ENCODE assay signal across 12 mouse cellular contexts in genomic region chr7:24534301-24534700, GRCm38 (mm10). TPM values are rescaled to one million over a fixed set of nuclear protein-coding genes. Genes with fewer than 3 reads are reported as not detected.
DNase-seq lines count a peak whose midpoint lies in the region; ATAC-seq and TF ChIP-seq lines count a peak whose summit lies in the region.
"Had no signal": no experiment of that assay in that cellular context is flagged by ENCODE, and none has a peak within 500 bp of the region (broad histone marks: within the 10 kb centered on the region; RNA-seq: fewer than 3 reads in every experiment).

No protein-coding gene starts in this region.

- H3K9me3 ChIP-seq in heart, embryonic 14.5 days (ENCODE audit: control insufficient read depth, low read length): no peaks in the 10 kb centered on the region
- no peaks in the 10 kb centered on the region for H3K9me3 ChIP-seq in ES-E14 (ENCODE audit: control insufficient read depth, insufficient read depth, low read depth, low read length)
- no peaks in the 10 kb centered on the region for H3K9me3 ChIP-seq in forebrain, embryonic 14.5 days (replicated peaks; ENCODE audit: control insufficient read depth, low read length)
- H3K9me3 ChIP-seq in midbrain, embryonic 11.5 days (ENCODE audit: control insufficient read depth, low read length): no peaks in the 10 kb centered on the region; the same call in 1 of the 2 replicates

- peaks cover 41% of the 10 kb centered on the region for H3K36me3 ChIP-seq in heart, embryonic 14.5 days (ENCODE audit: control insufficient read depth, insufficient read depth, low read length)
- no peaks in the 10 kb centered on the region for H3K36me3 ChIP-seq in ES-E14 (ENCODE audit: control insufficient read depth, insufficient read depth, low read length, poor library complexity, severe bottlenecking)
- peaks cover 38% of the 10 kb centered on the region for H3K36me3 ChIP-seq in forebrain, embryonic 14.5 days (ENCODE audit: control insufficient read depth, insufficient read depth, low read length)
- H3K36me3 ChIP-seq in midbrain, embryonic 11.5 days (ENCODE audit: control insufficient read depth, insufficient read depth, low read length): peaks cover 5% of the 10 kb centered on the region; the same call in 1 of the 2 replicates

- peaks cover 8 to 12% of the 10 kb centered on the region in 2 experiments for H3K4me1 ChIP-seq in heart, embryonic 14.5 days (ENCODE audit: control insufficient read depth in 2 of 2, insufficient read depth in 2 of 2, low read length in 2 of 2)
- H3K4me1 ChIP-seq in ES-E14 (ENCODE audit: control insufficient read depth in 2 of 2, insufficient read depth in 2 of 2, low read length in 2 of 2, poor library complexity in 1 of 2): peaks cover 2 to 4% of the 10 kb centered on the region in 2 experiments; a peak in 1 of 4 replicates
- H3K4me1 ChIP-seq in forebrain, embryonic 14.5 days (ENCODE audit: control insufficient read depth, insufficient read depth, low read length): peaks cover 18% of the 10 kb centered on the region
- peaks cover 20% of the 10 kb centered on the region for H3K4me1 ChIP-seq in midbrain, embryonic 11.5 days (ENCODE audit: control insufficient read depth, insufficient read depth, low read length)

- no peaks in the 10 kb centered on the region for H3K27me3 ChIP-seq in heart, embryonic 14.5 days (ENCODE audit: control insufficient read depth, insufficient read depth, low read length)
- H3K27me3 ChIP-seq in forebrain, embryonic 14.5 days (replicated peaks; ENCODE audit: control insufficient read depth, insufficient read depth, low read length): no peaks in the 10 kb centered on the region
- peaks cover 12% of the 10 kb centered on the region for H3K27me3 ChIP-seq in midbrain, embryonic 11.5 days (ENCODE audit: control insufficient read depth, insufficient read depth, low read length)
- H3K27me3 ChIP-seq: CH12.LX had no signal

- DNase-seq in heart, adult 8-10 months (ENCODE audit: low spot score): no peak
- DNase-seq in ES-E14 (ENCODE audit: low read depth, low spot score): no peak
- no peak for DNase-seq in forebrain, embryonic 14.5 days (ENCODE audit: low spot score)
- peak; percentile 84 for DNase-seq in midbrain, embryonic 11.5 days (ENCODE audit: low spot score, missing footprints)
- DNase-seq in adrenal gland, postnatal 4 days (ENCODE audit: low spot score in 2 of 2): no peak
- no peak for DNase-seq in B cell, adult 2 months
- DNase-seq in thymus, postnatal 14 days: no peak
- DNase-seq: liver, postnatal 0 days; right cerebral cortex, adult 18-20 months had no signal

- H3K4me3 ChIP-seq in heart, embryonic 14.5 days (ENCODE audit: control insufficient read depth in 1 of 2, insufficient read depth in 1 of 2, low read depth in 1 of 2, low read length in 2 of 2): no peak overlapping the region
- H3K4me3 ChIP-seq in ES-E14 (ENCODE audit: insufficient read depth in 1 of 2, low read depth in 1 of 2, low read length in 2 of 2, poor library complexity in 1 of 2, severe bottlenecking in 1 of 2): peak overlapping the region; percentile 61 to 69
- H3K4me3 ChIP-seq in forebrain, embryonic 14.5 days (ENCODE audit: low read depth, low read length): no peak overlapping the region
- H3K4me3 ChIP-seq in midbrain, embryonic 11.5 days (ENCODE audit: low read depth, low read length): peak overlapping the region; percentile 13; the same call in 1 of the 2 replicates

- H3K27ac ChIP-seq in heart, embryonic 14.5 days (replicated peaks in 1 of 2; ENCODE audit: control insufficient read depth in 1 of 2, insufficient read depth in 1 of 2, low read depth in 2 of 2, low read length in 2 of 2): no peak overlapping the region
- no peak overlapping the region for H3K27ac ChIP-seq in ES-E14 (ENCODE audit: insufficient read depth, low read depth, low read length, poor library complexity, severe bottlenecking)
- no peak overlapping the region for H3K27ac ChIP-seq in forebrain, embryonic 14.5 days (ENCODE audit: low read depth, low read length)
- no peak overlapping the region for H3K27ac ChIP-seq in midbrain, embryonic 11.5 days (ENCODE audit: low read depth, low read length)

- in situ Hi-C loops in ES-E14 (cut with MboI; ENCODE audit: low sequenced_read_pairs in 2 of 2, unreplicated experiment in 2 of 2): no loop called here

- no peak overlapping the region for H3K4me2 ChIP-seq in heart, embryonic 14.5 days (ENCODE audit: low read length)
- peak overlapping the region; percentile 28; the same call in 1 of the 2 replicates for H3K4me2 ChIP-seq in forebrain, embryonic 14.5 days (ENCODE audit: low read length)
- H3K4me2 ChIP-seq in midbrain, embryonic 11.5 days: peak overlapping the region; percentile 18; the same call in 1 of the 2 replicates

- WGBS in heart, embryonic 14.5 days: 40% methylated on average over 19 of the region's 19 CpGs
- WGBS in forebrain, embryonic 14.5 days: 32% methylated on average over 19 of the region's 19 CpGs
- WGBS in midbrain, embryonic 11.5 days: 28% methylated on average over 19 of the region's 19 CpGs

- ATAC-seq in heart, embryonic 14.5 days (ENCODE audit: insufficient number of reproducible peaks, insufficient read depth, low FRiP score, low read depth): no peak
- no peak for ATAC-seq in forebrain, embryonic 14.5 days
- no peak for ATAC-seq in midbrain, embryonic 11.5 days (ENCODE audit: low FRiP score)
- ATAC-seq: intestine, postnatal 0 days; liver, postnatal 0 days had no signal

- H3K9ac ChIP-seq in heart, embryonic 14.5 days (ENCODE audit: low read length): 0 out of 2 replicates have a peak overlapping the region, but pooled peaks have one; percentile 12
- peak overlapping the region; percentile 51 for H3K9ac ChIP-seq in ES-E14 (ENCODE audit: insufficient read depth, low read depth, low read length, poor library complexity, severe bottlenecking)
- no peak overlapping the region; the same call in 1 of the 2 replicates for H3K9ac ChIP-seq in forebrain, embryonic 14.5 days (ENCODE audit: low read length)
- H3K9ac ChIP-seq in midbrain, embryonic 11.5 days (ENCODE audit: low read length): no peak overlapping the region
- H3K9ac ChIP-seq: liver, postnatal 0 days had no signal

TF ChIP-seq in ES-E14, 5 proteins besides CTCF, POLR2A, EP300 and RAD21:
- TF ChIP-seq MAFK (IDR thresholded peaks at IDR 0.05; ENCODE audit: insufficient read depth, low read depth, low read length): no peak
TF ChIP-seq in ES-E14: peak in this region for 0.

RNA-seq across cellular contexts. Expression of gene Irgq, which starts 3.8 kb away (rescaled TPM):
- 7.4 and 8.0 TPM in 2 replicates for polyA plus RNA-seq in heart, embryonic 14.5 days (2014; fragmentation: Nextera tagmentation; extraction: Ambion mirVana)
- 10 to 100 TPM; 16.2 to 20.0 (median 18.2) TPM for total RNA-seq in heart, adult 8-10 months (2022)
- 6.2 and 6.4 TPM in 2 replicates for total RNA-seq in ES-E14 (2012; rRNA removed)
- 19.5 and 25.1 TPM in 2 replicates for polyA plus RNA-seq in forebrain, embryonic 14.5 days (2014; fragmentation: Nextera tagmentation; extraction: Ambion mirVana)
- polyA plus RNA-seq in midbrain, embryonic 11.5 days (2014; fragmentation: Nextera tagmentation; extraction: Ambion mirVana): 13.4 and 14.0 TPM in 2 replicates
- 10 to 100 TPM; 24.9 to 25.7 TPM for total RNA-seq in adrenal gland, postnatal 4 days (2021)

RNA-seq across cellular contexts. Expression of gene Pinlyp, which starts 11.6 kb away (rescaled TPM):
- polyA plus RNA-seq in heart, embryonic 14.5 days (2014; fragmentation: Nextera tagmentation; extraction: Ambion mirVana): not detected in 2 replicates
- total RNA-seq in heart, adult 8-10 months (2022): not detected
- 0.58 TPM in 1 of 2 replicates, not detected in the other for total RNA-seq in ES-E14 (2012; rRNA removed)
- polyA plus RNA-seq in forebrain, embryonic 14.5 days (2014; fragmentation: Nextera tagmentation; extraction: Ambion mirVana): 0.28 TPM in 1 of 2 replicates, not detected in the other
- not detected in 2 replicates for polyA plus RNA-seq in midbrain, embryonic 11.5 days (2014; fragmentation: Nextera tagmentation; extraction: Ambion mirVana)
- not detected for total RNA-seq in adrenal gland, postnatal 4 days (2021)
- polyA plus RNA-seq: intestine, postnatal 0 days; liver, postnatal 0 days had no signal

RNA-seq across cellular contexts. Expression of gene Xrcc1, which starts 11.8 kb away (rescaled TPM):
- polyA plus RNA-seq in heart, embryonic 14.5 days (2014; fragmentation: Nextera tagmentation; extraction: Ambion mirVana): 54.6 and 57.4 TPM in 2 replicates
- total RNA-seq in heart, adult 8-10 months (2022): 10 to 100 TPM; 19.7 to 30.8 (median 27.1) TPM
- total RNA-seq in ES-E14 (2012; rRNA removed): 69.7 and 144 TPM in 2 replicates
- polyA plus RNA-seq in forebrain, embryonic 14.5 days (2014; fragmentation: Nextera tagmentation; extraction: Ambion mirVana): 65.1 and 66.6 TPM in 2 replicates
- polyA plus RNA-seq in midbrain, embryonic 11.5 days (2014; fragmentation: Nextera tagmentation; extraction: Ambion mirVana): 91.9 and 101 TPM in 2 replicates
- total RNA-seq in adrenal gland, postnatal 4 days (2021): 10 to 100 TPM; 56.8 to 64.4 TPM

RNA-seq across cellular contexts. Expression of gene AC161166.1, which starts 22.0 kb away (rescaled TPM):
- polyA plus RNA-seq in heart, embryonic 14.5 days (2014; fragmentation: Nextera tagmentation; extraction: Ambion mirVana): 0.38 TPM in 1 of 2 replicates, not detected in the other
- total RNA-seq in heart, adult 8-10 months (2022): not detected
- total RNA-seq in ES-E14 (2012; rRNA removed): 1.2 and 1.6 TPM in 2 replicates
- polyA plus RNA-seq in forebrain, embryonic 14.5 days (2014; fragmentation: Nextera tagmentation; extraction: Ambion mirVana): 0.20 and 0.45 TPM in 2 replicates
- polyA plus RNA-seq in midbrain, embryonic 11.5 days (2014; fragmentation: Nextera tagmentation; extraction: Ambion mirVana): 0.55 and 0.59 TPM in 2 replicates
- total RNA-seq in adrenal gland, postnatal 4 days (2021): not detected
- polyA plus RNA-seq: liver, postnatal 0 days had no signal

RNA-seq across cellular contexts. Expression of gene Zfp428, which starts 27.5 kb away (rescaled TPM):
- polyA plus RNA-seq in heart, embryonic 14.5 days (2014; fragmentation: Nextera tagmentation; extraction: Ambion mirVana): 23.7 and 28.2 TPM in 2 replicates
- 10 to 100 TPM; 15.1 to 17.1 (median 15.6) TPM for total RNA-seq in heart, adult 8-10 months (2022)
- total RNA-seq in ES-E14 (2012; rRNA removed): 94.1 and 114 TPM in 2 replicates
- polyA plus RNA-seq in forebrain, embryonic 14.5 days (2014; fragmentation: Nextera tagmentation; extraction: Ambion mirVana): 178 and 205 TPM in 2 replicates
- polyA plus RNA-seq in midbrain, embryonic 11.5 days (2014; fragmentation: Nextera tagmentation; extraction: Ambion mirVana): 83.8 and 83.9 TPM in 2 replicates
- 10 to 100 TPM; 11.1 to 16.2 TPM for total RNA-seq in adrenal gland, postnatal 4 days (2021)

Comparison
In these comparisons a context has a peak if more than half of its experiments do, and no peak if none do; other contexts are left out.
1. H3K4me3 ChIP-seq: peak in ES-E14 (2 of 2) and midbrain, embryonic 11.5 days (single experiment); none in heart, embryonic 14.5 days (0 of 2) and forebrain, embryonic 14.5 days (single experiment).
2. H3K9ac ChIP-seq: peak in heart, embryonic 14.5 days (single experiment) and ES-E14 (single experiment); none in forebrain, embryonic 14.5 days (single experiment) and midbrain, embryonic 11.5 days (single experiment).